Mouse (Mus musculus) bone marrow macrophage, adult 2 months (primary cell): ENCODE results near the gene Rapgef4.

Experiments
- CTCF ChIP-seq: IDR thresholded peaks from 2 replicates; pipeline ENCODE4 v1.5.1; 2012; ENCODE audit warnings: low read depth, mild to moderate bottlenecking, low read length, moderate library complexity
- POLR2A ChIP-seq: IDR thresholded peaks from 2 replicates; pipeline ENCODE4 v1.6.1; 2012; ENCODE audit warnings: mild to moderate bottlenecking, low read depth, low read length, borderline replicate concordance

DNA sequence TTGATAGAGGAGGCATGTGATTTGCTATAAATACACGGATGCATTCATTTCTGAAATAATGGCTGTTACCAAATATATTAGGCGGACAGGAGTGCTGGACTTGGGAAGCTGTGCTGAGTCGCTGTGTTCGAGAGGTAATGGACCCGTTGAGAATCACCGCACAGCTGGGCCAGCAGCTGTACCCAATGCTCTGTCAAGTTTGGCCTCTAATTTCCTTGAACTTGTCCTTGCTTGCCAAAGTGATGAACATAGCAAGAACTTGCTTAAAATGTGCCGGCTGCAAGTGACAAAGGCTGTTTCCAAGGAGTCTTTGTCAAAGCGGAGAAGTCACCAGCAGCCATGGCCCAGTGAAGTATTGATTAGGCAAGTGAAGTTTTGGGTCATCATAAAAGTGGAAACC is 113.0 kb downstream of the Rapgef4 start:
- TF ChIP-seq POLR2A (no peak), CTCF (no peak)
